Mouse (Mus musculus) gastrocnemius, postnatal 4 days (tissue): ENCODE measurements around the gene Txnrd1. TPM values are rescaled to one million over a fixed set of nuclear protein-coding genes. Genes with fewer than 3 reads are reported as not detected.
A peak's percentile ranks its signal among the peaks of the same experiment; 100 is the strongest.

Experiments
- DNase-seq, 2 experiments: peaks; one replicate each; pipeline ENCODE4 v3.0.0; 2021 to 2022; ENCODE audit warnings: low spot score in 2 of 2, mixed read lengths in 2 of 2
- total RNA-seq, 2 experiments: library from RNA; stranded (reverse); gene quantifications; 2 replicates each; pipeline ENCODE4 v1.2.3; 2021

Txnrd1 gene
- total RNA-seq, 2 experiments from 2014 or later, result 42.2 to 43.2 TPM

GRCm38 (mm10) chr10:82863106-82863680, 29.4 kb downstream of the Txnrd1 start:
- DNase-seq, result no peak

DNA sequence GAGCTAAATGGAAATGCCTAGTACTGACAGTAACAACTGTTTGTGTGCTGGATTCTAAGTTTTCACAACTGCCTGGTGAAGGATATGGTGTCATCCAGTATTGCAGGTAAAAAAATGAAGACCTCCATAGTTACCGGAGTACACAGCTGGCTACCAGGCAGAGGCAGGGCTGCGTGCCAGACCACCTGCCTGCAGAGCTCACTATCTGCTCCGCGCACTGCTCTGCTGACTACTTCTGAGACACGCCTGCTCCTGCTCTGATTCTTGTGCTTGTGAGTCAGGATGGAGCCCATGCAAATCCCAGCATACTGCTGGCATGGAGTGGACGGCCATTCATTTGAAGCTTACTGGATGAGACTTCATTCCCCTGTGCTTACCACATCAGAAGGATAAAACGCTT, 30.1 kb downstream of the Txnrd1 start:
- no peak for DNase-seq

GRCm38 (mm10) chr10:82866356-82866755, 32.6 kb downstream of the Txnrd1 start, which contains the start of gene Eid3:
TSS of gene Eid3 (plus strand) at chr10:82866626.
- DNase-seq, result no peak

- no peak for DNase-seq
Observed at GRCm38 (mm10) chr10:82866832-82867231, 33.1 kb downstream of the Txnrd1 start.

GRCm38 (mm10) chr10:82868418-82869086, 34.8 kb downstream of the Txnrd1 start:
- DNase-seq, result no peak

DNA sequence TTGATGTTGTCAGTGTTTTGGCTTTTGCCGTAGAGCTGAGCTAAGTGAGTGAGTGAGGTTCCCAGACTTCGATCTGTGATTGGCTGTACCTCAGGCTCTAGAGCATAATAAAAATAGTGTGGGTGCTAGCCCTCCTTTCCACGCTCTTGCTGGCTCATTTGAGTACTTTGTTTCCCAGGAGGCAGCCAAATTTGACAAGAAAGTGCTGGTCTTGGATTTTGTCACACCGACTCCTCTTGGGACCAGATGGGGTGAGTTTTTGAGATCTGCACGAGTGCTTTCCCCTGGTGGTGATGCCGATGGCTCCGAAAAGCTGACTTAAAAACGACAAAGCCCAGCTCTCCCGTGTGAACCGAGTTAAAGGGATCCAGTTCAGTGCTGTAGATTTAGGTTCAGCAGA, 41.7 kb downstream of the Txnrd1 start:
- no peak for DNase-seq

GRCm38 (mm10) chr10:82876076-82876796, 42.5 kb downstream of the Txnrd1 start:
- no peak for DNase-seq

DNA sequence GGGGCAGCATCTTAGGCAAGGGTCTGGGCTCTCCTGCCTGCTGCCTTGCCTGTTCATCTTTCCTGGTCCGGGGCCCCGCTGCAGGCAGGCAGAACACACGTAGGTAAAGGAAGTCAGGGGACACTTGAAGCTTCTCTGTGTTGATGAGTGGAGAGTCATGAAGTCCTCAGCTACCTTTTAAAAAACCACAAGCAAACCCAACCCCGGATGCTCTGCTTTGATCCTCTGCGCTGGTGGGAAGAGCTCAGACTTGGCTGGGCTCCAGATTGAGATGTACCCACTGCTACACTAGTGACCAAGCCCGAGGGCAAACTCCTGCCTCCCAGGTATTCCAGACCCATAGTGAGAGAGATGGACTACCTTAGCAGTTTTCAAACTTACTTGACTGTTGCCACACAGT, 53.6 kb downstream of the Txnrd1 start:
- DNase-seq, result no peak

GRCm38 (mm10) chr10:82888576-82888975, 54.8 kb downstream of the Txnrd1 start:
- no peak for DNase-seq

DNA sequence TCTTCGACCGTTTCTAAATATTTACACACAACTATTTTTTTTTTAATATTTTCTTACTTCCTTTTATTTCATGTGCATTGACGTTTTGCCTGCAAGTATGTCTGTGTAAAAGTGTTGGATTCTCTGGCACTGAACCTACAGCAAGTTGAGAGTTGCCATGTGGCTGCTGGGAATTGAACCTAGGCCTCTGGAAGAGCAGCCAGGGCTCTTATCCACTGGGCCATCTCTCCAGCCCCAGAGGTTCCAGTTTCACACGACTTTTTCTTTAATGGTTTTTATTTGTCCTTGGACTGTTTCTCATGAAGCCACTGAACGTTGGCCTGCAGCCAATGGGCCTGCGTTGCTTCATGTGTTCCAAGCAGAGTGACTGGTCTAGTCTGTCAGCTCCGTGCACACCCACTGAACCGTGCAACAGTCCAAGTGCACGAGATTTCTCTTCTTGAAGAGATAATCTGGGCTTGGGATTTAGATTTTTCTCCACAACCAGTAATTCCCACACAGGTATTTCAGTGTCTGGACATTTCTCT, 55.8 kb downstream of the Txnrd1 start:
- peak in 1 of 2 experiments; percentile 49 for DNase-seq

DNA sequence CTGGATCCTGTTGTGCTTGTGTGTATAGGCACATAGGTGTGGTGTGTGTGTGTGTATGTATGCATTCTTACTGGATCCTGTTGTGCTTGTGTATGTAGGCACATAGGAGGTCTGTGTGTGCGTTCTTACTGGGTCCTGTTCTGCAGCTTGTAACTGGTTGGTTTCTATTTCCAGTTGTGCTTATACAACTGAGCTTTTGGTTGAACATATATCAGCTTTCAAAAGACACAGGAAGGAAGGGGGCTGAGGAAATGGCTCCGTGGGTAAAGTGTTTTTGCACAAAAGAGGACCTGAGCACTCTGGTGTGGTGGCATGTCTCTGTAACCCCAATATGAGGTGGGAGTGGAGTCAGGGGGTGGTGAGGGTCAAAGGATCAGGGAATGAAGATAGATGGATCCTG, 57.2 kb downstream of the Txnrd1 start:
- no peak for DNase-seq

DNA sequence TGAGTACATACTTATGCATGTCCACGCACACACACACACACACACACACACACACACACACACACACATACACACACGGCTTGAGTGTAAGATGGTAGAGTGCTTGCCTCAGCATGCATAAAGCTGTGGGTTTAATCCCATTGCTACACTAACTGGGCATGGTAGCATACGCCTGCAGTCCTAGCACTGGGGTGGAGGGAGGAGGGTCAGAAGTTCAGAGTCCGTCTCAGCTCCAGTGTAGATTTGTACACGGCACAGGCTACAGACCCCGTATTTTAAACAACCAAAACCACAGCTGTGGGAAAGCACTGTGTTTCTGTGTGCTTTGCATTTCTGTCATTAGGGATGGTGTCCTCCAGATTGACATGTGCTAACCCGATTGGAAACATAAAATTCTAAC, 57.7 kb downstream of the Txnrd1 start:
- DNase-seq, result no peak

- DNase-seq, result no peak
Observed at GRCm38 (mm10) chr10:82892442-82893055, 58.8 kb downstream of the Txnrd1 start.

GRCm38 (mm10) chr10:82893872-82894650, 60.3 kb downstream of the Txnrd1 start:
- no peak for DNase-seq

GRCm38 (mm10) chr10:82897936-82898335, 64.2 kb downstream of the Txnrd1 start:
- DNase-seq, result no peak

DNA sequence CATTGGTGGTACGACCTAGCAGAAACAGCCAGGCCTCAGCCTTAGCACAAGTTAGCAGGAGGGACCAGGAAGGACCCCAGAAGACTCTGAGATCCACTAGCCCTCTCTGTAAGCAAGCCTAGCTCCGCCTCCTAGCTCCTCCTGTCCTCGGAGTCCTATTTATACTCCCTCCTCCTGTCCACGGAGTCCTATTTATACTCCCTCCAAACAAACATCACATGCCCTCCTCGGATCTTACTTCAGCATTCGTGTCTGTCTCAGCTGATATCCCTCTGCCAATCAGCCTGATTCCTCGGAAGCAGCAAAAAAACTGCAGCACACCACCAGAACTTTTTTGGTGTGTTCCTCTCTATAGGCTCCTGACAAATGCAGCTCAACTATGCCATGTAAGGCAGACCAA, 65.1 kb downstream of the Txnrd1 start:
- DNase-seq, result no peak

DNA sequence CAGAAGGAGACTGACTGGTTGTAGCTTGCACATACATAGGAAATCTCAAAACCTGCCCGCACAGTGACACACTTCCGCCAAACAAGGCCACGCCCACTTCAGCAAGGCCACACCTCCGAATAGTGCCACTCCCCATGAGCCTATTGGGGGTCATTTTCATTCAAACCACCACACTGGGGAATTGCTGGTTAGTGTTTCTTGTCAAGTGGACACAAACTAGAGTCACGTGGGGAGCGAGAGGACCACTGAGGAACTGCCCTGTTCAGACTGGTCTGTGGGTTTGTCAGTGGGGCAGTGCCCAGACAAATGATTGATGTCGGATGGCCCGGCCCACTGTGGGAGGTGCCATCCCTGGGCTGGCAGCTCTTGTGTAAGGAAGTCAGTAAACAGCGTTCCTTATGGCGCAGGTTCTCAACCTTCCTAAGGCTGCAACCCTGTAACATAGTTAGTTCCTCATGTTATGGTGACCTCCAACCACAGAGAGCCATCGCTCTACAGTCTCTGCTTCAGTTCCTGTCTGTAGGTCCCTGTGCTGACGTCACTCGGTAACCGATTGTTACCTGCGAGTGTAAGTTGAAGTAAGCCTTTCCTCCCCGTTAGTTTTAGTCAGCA, 66.2 kb downstream of the Txnrd1 start:
- no peak for DNase-seq

DNA sequence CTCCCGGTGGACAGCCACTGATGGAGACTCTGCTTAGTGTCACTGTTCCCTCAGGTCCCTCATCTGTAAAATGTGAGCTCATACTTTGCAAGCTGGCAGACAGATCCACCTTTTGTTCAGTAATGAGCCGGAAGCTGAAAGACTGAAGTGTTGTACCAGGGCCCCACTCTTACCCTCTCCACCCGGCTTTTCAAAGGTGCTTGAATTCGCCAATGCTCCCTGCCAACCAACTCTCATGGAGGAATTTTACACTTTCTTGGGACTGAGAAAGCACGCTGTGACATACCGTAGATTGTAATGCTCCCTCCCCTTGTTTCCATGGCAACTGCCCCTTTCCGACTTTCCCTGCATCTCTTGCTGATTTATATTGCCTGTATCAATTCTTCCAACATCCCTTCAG, 66.8 kb downstream of the Txnrd1 start:
- no peak for DNase-seq

- peak; percentile 78 to 85 for DNase-seq
Observed at GRCm38 (mm10) chr10:82901436-82901835, 67.7 kb downstream of the Txnrd1 start.

- DNase-seq, result no peak
Observed at GRCm38 (mm10) chr10:82908526-82908925, 74.8 kb downstream of the Txnrd1 start.
